Mouse (Mus musculus): ENCODE results near the gene 6330409D20Rik.

The 6330409D20Rik gene

GRCm38 (mm10) chr2:32685807-32686206 lies 55.0 kb downstream of the 6330409D20Rik start:
- Histone ChIP-seq H3K27me3 (ENCODE audit: control insufficient read depth, insufficient read depth, low read length, poor library complexity, severe bottlenecking) (no peaks in the 10 kb centered on the region), H3K36me3 (ENCODE audit: control insufficient read depth, insufficient read depth, low read length, poor library complexity, severe bottlenecking) (0 out of 2 replicates have a peak, but pooled peaks cover 6% of the 10 kb centered on the region)
- DNase-seq (ENCODE audit: low read depth, low spot score): no peak

GRCm38 (mm10) chr2:32684681-32685428 lies 56.0 kb downstream of the 6330409D20Rik start:
- Histone ChIP-seq H3K27me3 (ENCODE audit: control insufficient read depth, insufficient read depth, low read length, poor library complexity, severe bottlenecking) (no peaks in the 10 kb centered on the region), H3K36me3 (ENCODE audit: control insufficient read depth, insufficient read depth, low read length, poor library complexity, severe bottlenecking) (0 out of 2 replicates have a peak, but pooled peaks cover 6% of the 10 kb centered on the region)
- no peak for DNase-seq (ENCODE audit: low read depth, low spot score)

- Histone ChIP-seq H3K36me3 (ENCODE audit: control insufficient read depth, insufficient read depth, low read length, poor library complexity, severe bottlenecking) (0 out of 2 replicates have a peak, but pooled peaks cover 6% of the 10 kb centered on the region), H3K27me3 (ENCODE audit: control insufficient read depth, insufficient read depth, low read length, poor library complexity, severe bottlenecking) (no peaks in the 10 kb centered on the region)
- DNase-seq (ENCODE audit: low read depth, low spot score): no peak
These were observed 57.1 kb downstream of the 6330409D20Rik start for GRCm38 (mm10) chr2:32683701-32684100.

- no peak for DNase-seq (ENCODE audit: low read depth, low spot score)
- 0 out of 2 replicates have a peak, but pooled peaks cover 6% of the 10 kb centered on the region for H3K36me3 ChIP-seq (ENCODE audit: control insufficient read depth, insufficient read depth, low read length, poor library complexity, severe bottlenecking)
- no peaks in the 10 kb centered on the region for H3K27me3 ChIP-seq (ENCODE audit: control insufficient read depth, insufficient read depth, low read length, poor library complexity, severe bottlenecking)
These were observed 57.9 kb downstream of the 6330409D20Rik start for GRCm38 (mm10) chr2:32682721-32683417.

Data from splenic B cell, adult 2 months (primary cell).